Mouse (Mus musculus): ENCODE results near the gene Tppp. TPM values are rescaled to one million over a fixed set of nuclear protein-coding genes. Genes with fewer than 3 reads are reported as not detected.
"Not testable (repeated sequence)": the region's sequence is repeated elsewhere in the genome, so short reads cannot be mapped to it uniquely, and the experiment has no call there.

Gene Tppp
- polyA plus RNA-seq, 1 experiment from 2014 or later: 5.1 TPM

GRCm38 (mm10) chr13:74000961-74001360 is 8.2 kb upstream of the Tppp start:
- WGBS: 81% methylated on average over 6 of the region's 6 CpGs
- H3K4me2 ChIP-seq: no peak overlapping the region
- no peak overlapping the region for H3K9ac ChIP-seq
- H3K9me3 ChIP-seq: no peaks in the 10 kb centered on the region
- no peaks in the 10 kb centered on the region for H3K36me3 ChIP-seq (replicated peaks)
- no peak overlapping the region for H3K4me3 ChIP-seq (replicated peaks)
- no peak for ATAC-seq (ENCODE audit: low FRiP score)
- H3K27me3 ChIP-seq: peaks cover 7% of the 10 kb centered on the region; the same call in 1 of the 2 replicates
- no peaks in the 10 kb centered on the region for H3K4me1 ChIP-seq
- no peak overlapping the region for H3K27ac ChIP-seq

DNA sequence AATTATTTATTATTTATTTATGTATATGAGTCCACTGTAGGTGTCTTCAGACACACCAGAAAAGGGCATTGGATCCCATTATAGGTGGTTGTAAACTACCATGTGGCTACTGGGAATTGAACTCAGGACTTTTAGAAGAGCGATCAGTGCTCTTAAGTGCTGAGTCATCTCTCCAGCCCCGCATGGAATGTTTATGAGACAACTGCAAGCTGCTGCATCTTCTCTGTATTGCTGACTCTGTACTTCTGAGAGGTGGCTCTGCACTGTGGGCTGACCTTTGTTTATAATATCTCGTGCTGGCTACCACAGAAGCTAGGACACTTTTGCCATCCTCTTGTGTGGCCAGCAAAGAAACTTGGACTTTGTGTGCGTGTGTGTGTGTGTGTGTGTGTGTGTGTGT is 7.7 kb upstream of the Tppp start:
- Histone ChIP-seq H3K36me3 (replicated peaks) (no peaks in the 10 kb centered on the region), H3K9ac (no peak overlapping the region), H3K4me3 (replicated peaks) (no peak overlapping the region), H3K27ac (no peak overlapping the region), H3K9me3 (no peaks in the 10 kb centered on the region), H3K4me1 (no peaks in the 10 kb centered on the region), H3K27me3 (peaks cover 11% of the 10 kb centered on the region; the same call in 1 of the 2 replicates), H3K4me2 (no peak overlapping the region)
- 74% methylated on average over 4 of the region's 4 CpGs for WGBS
- no peak for ATAC-seq (ENCODE audit: low FRiP score)

- 89% methylated on average over 4 of the region's 4 CpGs for WGBS
- peaks cover 47% of the 10 kb centered on the region for H3K27me3 ChIP-seq
Observed at GRCm38 (mm10) chr13:74006881-74007280, 2.3 kb upstream of the Tppp start.

DNA sequence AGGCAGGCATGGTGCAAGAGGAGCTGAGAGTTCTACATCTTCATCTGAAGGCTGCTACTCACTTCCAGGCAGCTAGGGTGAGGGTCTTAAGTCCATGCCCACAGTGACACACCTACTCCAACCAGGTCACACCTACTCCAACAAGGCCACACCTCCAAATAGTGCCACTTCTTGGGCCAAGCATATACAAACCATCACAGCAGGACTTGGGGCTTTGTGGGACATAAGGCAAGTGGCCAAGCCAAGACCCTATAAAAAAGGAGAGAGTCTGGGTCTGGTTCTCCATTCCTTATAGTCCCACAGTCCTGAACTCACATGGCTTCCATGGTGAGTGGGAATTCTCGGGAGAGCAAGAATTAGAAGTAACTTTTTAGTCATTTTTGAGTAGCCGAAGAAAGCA is 991 bp upstream of the Tppp start:
- Histone ChIP-seq H3K4me1 (peaks cover 15% of the 10 kb centered on the region), H3K27me3 (peaks cover 49% of the 10 kb centered on the region)
- ATAC-seq (ENCODE audit: low FRiP score); H3K4me2 ChIP-seq; H3K9ac ChIP-seq; H3K27ac ChIP-seq; H3K4me3 ChIP-seq (replicated peaks); H3K9me3 ChIP-seq; H3K36me3 ChIP-seq (replicated peaks): not testable (repeated sequence)
- 75% methylated on average over 2 of the region's 2 CpGs for WGBS

More at GRCm38 (mm10) chr13:74006881-74007280, 2.3 kb upstream of the Tppp start:
- not testable (repeated sequence) for H3K4me3 ChIP-seq (replicated peaks); ATAC-seq (ENCODE audit: low FRiP score); H3K9me3 ChIP-seq; H3K9ac ChIP-seq; H3K4me2 ChIP-seq; H3K27ac ChIP-seq; H3K36me3 ChIP-seq (replicated peaks)
- peaks cover 15% of the 10 kb centered on the region for H3K4me1 ChIP-seq

- peak overlapping the region; percentile 54 for H3K9ac ChIP-seq
- no peaks in the 10 kb centered on the region for H3K36me3 ChIP-seq (replicated peaks)
- ATAC-seq (ENCODE audit: low FRiP score): peak; percentile 73
- peaks cover 49% of the 10 kb centered on the region for H3K27me3 ChIP-seq
- H3K4me1 ChIP-seq: peaks cover 15% of the 10 kb centered on the region
- H3K4me3 ChIP-seq (replicated peaks): peak overlapping the region; percentile 54
- H3K27ac ChIP-seq: peak overlapping the region; percentile 57
- WGBS: 1% methylated on average over 55 of the region's 55 CpGs
- no peaks in the 10 kb centered on the region for H3K9me3 ChIP-seq
- H3K4me2 ChIP-seq: peak overlapping the region; percentile 94
Observed at GRCm38 (mm10) chr13:74009791-74010614, 796 bp downstream of the Tppp start.

- H3K27me3 ChIP-seq: peaks cover 48% of the 10 kb centered on the region
- no peaks in the 10 kb centered on the region for H3K9me3 ChIP-seq
- peaks cover 15% of the 10 kb centered on the region for H3K4me1 ChIP-seq
- H3K4me2 ChIP-seq: peak overlapping the region; percentile 94
- H3K9ac ChIP-seq: peak overlapping the region; percentile 54
- H3K36me3 ChIP-seq (replicated peaks): no peaks in the 10 kb centered on the region
- H3K4me3 ChIP-seq (replicated peaks): peak overlapping the region; percentile 54
- 16% methylated on average over 3 of the region's 3 CpGs for WGBS
- ATAC-seq (ENCODE audit: low FRiP score): peak; percentile 5; the same call in 1 of the 2 replicates
- H3K27ac ChIP-seq: 0 out of 2 replicates have a peak overlapping the region, but pooled peaks have one; percentile 4
Observed at GRCm38 (mm10) chr13:74010678-74011077, 1.5 kb downstream of the Tppp start.

GRCm38 (mm10) chr13:74015908-74016307 is 6.7 kb downstream of the Tppp start:
- peaks cover 12% of the 10 kb centered on the region for H3K27me3 ChIP-seq
- peaks cover under 1% of the 10 kb centered on the region; the same call in 1 of the 2 replicates for H3K4me1 ChIP-seq
- 86% methylated on average over 4 of the region's 4 CpGs for WGBS
- H3K9me3 ChIP-seq: no peaks in the 10 kb centered on the region
- no peak overlapping the region for H3K4me3 ChIP-seq (replicated peaks)
- H3K9ac ChIP-seq: no peak overlapping the region
- no peak for ATAC-seq (ENCODE audit: low FRiP score)
- no peak overlapping the region for H3K27ac ChIP-seq
- H3K4me2 ChIP-seq: no peak overlapping the region
- H3K36me3 ChIP-seq (replicated peaks): no peaks in the 10 kb centered on the region

DNA sequence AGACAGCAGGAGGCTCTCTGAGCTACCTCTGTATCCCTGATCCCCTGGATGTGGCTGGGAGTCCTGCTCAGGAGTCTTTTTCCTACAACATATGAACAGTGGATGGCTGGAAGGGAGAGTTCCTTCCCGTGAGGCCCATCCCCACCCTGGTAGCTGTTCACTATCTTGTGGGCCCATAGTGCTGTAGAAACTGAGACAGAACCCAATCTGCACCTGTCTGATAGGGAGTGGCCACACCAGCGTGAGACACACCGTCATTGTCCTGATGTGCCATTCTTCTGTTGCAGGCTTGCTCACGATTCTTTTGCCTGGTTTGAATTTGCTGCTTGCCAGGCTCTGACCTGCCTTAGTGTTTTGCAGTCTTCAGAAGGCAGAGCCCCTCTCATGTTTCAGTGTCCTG is 8.2 kb downstream of the Tppp start:
- ATAC-seq (ENCODE audit: low FRiP score): no peak
- no peaks in the 10 kb centered on the region for H3K36me3 ChIP-seq (replicated peaks)
- no peak overlapping the region for H3K9ac ChIP-seq
- H3K4me1 ChIP-seq: no peaks in the 10 kb centered on the region
- no peak overlapping the region for H3K27ac ChIP-seq
- WGBS: 75% methylated on average over 4 of the region's 4 CpGs
- H3K4me2 ChIP-seq: no peak overlapping the region
- H3K9me3 ChIP-seq: no peaks in the 10 kb centered on the region
- H3K4me3 ChIP-seq (replicated peaks): no peak overlapping the region
- H3K27me3 ChIP-seq: no peaks in the 10 kb centered on the region

DNA sequence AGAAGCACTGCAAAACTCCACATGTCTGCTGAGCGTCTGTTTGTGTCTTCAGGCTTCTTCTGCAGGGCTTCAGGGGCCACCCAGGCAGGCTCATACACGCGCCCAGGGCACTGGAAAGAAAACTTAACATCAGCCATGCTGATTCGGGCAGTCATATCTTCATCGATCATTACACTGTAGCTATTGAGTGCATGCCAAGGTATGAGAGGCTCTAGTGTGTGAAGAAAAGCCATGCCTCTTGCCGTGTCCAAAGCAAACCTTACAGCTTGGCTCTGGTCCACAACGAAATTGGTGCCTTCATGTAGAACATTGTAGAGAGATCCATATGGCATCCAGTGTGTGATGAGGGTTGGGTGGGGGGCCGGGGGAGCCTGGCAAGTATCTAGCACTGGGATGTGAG is 9.8 kb downstream of the Tppp start:
- not testable (repeated sequence) for H3K9me3 ChIP-seq; H3K4me2 ChIP-seq; ATAC-seq (ENCODE audit: low FRiP score); H3K4me1 ChIP-seq; H3K9ac ChIP-seq; H3K36me3 ChIP-seq (replicated peaks); H3K4me3 ChIP-seq (replicated peaks); H3K27me3 ChIP-seq; H3K27ac ChIP-seq
- 90% methylated on average over 8 of the region's 8 CpGs for WGBS

GRCm38 (mm10) chr13:74025151-74026081 is 16.2 kb downstream of the Tppp start:
- WGBS: 74% methylated on average over 4 of the region's 4 CpGs
- Histone ChIP-seq H3K4me3 (replicated peaks) (no peak overlapping the region), H3K36me3 (replicated peaks) (no peaks in the 10 kb centered on the region), H3K4me1 (peaks cover 5% of the 10 kb centered on the region; the same call in 1 of the 2 replicates), H3K9ac (no peak overlapping the region), H3K27ac (no peak overlapping the region), H3K9me3 (no peaks in the 10 kb centered on the region), H3K27me3 (no peaks in the 10 kb centered on the region), H3K4me2 (no peak overlapping the region)
- 0 out of 2 replicates have a peak, but pooled peaks have one; percentile 14 for ATAC-seq (ENCODE audit: low FRiP score)

DNA sequence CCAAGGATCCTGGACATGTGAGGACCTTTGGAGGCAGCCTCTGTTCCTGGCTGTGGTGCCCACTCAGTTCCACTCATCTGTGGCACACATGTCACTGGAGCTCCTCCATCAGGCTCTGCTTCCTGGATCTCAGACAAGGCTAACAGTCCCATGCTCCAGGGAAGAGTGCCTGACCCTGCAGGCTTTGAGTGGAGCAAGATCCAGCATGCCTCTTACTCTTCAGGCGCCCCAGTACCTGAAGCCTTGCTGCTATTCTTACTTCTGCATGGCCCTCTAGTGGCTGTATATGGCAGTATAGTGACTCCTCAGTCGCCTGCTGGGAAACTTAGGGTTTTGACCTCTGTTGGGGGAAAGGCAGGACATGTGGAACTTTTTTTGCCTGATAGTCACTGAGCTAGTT is 17.0 kb downstream of the Tppp start:
- no peaks in the 10 kb centered on the region for H3K36me3 ChIP-seq (replicated peaks)
- H3K4me3 ChIP-seq (replicated peaks): no peak overlapping the region
- 22% methylated on average over 2 of the region's 2 CpGs for WGBS
- H3K9me3 ChIP-seq: no peaks in the 10 kb centered on the region
- no peaks in the 10 kb centered on the region for H3K27me3 ChIP-seq
- peaks cover 5% of the 10 kb centered on the region; the same call in 1 of the 2 replicates for H3K4me1 ChIP-seq
- no peak overlapping the region for H3K4me2 ChIP-seq
- peak; percentile 55; the same call in 1 of the 2 replicates for ATAC-seq (ENCODE audit: low FRiP score)
- H3K9ac ChIP-seq: no peak overlapping the region
- H3K27ac ChIP-seq: no peak overlapping the region

DNA sequence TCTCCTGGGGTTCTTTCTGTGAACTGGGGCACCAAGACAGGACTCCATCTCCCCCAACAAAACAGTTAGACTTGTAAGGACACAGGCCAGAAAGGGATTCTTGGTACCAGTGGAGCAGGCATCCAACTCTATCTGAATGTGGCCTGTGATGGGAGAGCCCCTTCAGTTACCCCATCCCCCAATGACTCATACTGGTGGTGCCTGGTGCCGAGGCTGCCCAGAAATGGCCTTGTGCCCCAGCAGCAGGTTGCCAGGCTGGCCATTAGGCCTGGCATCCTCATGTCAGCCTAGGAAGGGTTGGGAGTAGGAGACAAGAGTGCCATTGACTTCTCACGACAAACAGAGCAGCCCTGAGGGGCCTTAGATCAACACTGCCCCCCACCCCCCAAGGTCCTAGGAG is 18.9 kb downstream of the Tppp start:
- Histone ChIP-seq H3K4me2 (no peak overlapping the region), H3K9me3 (no peaks in the 10 kb centered on the region), H3K4me3 (replicated peaks) (no peak overlapping the region), H3K9ac (no peak overlapping the region), H3K27me3 (no peaks in the 10 kb centered on the region), H3K4me1 (peaks cover 5% of the 10 kb centered on the region; the same call in 1 of the 2 replicates), H3K36me3 (replicated peaks) (peaks cover 15% of the 10 kb centered on the region), H3K27ac (no peak overlapping the region)
- no peak for ATAC-seq (ENCODE audit: low FRiP score)
- WGBS: 80% methylated on average over 2 of the region's 2 CpGs
